Mouse (Mus musculus) right cerebral cortex, postnatal 4 days (tissue): Measurements from ENCODE around the gene Dlg2.
A peak's percentile ranks its signal among the peaks of the same experiment; 100 is the strongest.

ENCODE experiments used
- DNase-seq: peaks from one replicate; pipeline ENCODE4 v3.0.0-alpha.2; 2022

The Dlg2 gene

GRCm38 (mm10) chr7:91311177-91311576, 834.7 kb downstream of the Dlg2 start:
- no peak for DNase-seq

GRCm38 (mm10) chr7:91345073-91345472, 868.6 kb downstream of the Dlg2 start:
- no peak for DNase-seq

- no peak for DNase-seq
Observed at GRCm38 (mm10) chr7:91369821-91370321, 893.4 kb downstream of the Dlg2 start.

- DNase-seq, result no peak
Observed at GRCm38 (mm10) chr7:91382281-91382680, 905.8 kb downstream of the Dlg2 start.

GRCm38 (mm10) chr7:91383873-91384272, 907.4 kb downstream of the Dlg2 start:
- DNase-seq, result no peak

GRCm38 (mm10) chr7:91389272-91389671, 912.8 kb downstream of the Dlg2 start:
- no peak for DNase-seq

- DNase-seq, result no peak
Observed at GRCm38 (mm10) chr7:91397827-91398226, 921.4 kb downstream of the Dlg2 start.

- no peak for DNase-seq
Observed at GRCm38 (mm10) chr7:91412109-91412508, 935.6 kb downstream of the Dlg2 start.

GRCm38 (mm10) chr7:91414150-91414549, 937.7 kb downstream of the Dlg2 start:
- no peak for DNase-seq

GRCm38 (mm10) chr7:91414749-91415148, 938.3 kb downstream of the Dlg2 start:
- no peak for DNase-seq

GRCm38 (mm10) chr7:91420215-91420614, 943.7 kb downstream of the Dlg2 start:
- no peak for DNase-seq

GRCm38 (mm10) chr7:91423784-91424183, 947.3 kb downstream of the Dlg2 start:
- DNase-seq, result no peak

- DNase-seq, result no peak
Observed at GRCm38 (mm10) chr7:91429712-91430275, 953.3 kb downstream of the Dlg2 start.

- peak; percentile 52 for DNase-seq
Observed at GRCm38 (mm10) chr7:91431594-91432240, 955.2 kb downstream of the Dlg2 start.

- no peak for DNase-seq
Observed at GRCm38 (mm10) chr7:91432563-91432962, 956.1 kb downstream of the Dlg2 start.

GRCm38 (mm10) chr7:91434739-91435138, 958.3 kb downstream of the Dlg2 start:
- no peak for DNase-seq

- no peak for DNase-seq
Observed at GRCm38 (mm10) chr7:91440326-91440725, 963.9 kb downstream of the Dlg2 start.

- DNase-seq, result peak; percentile 11
Observed at GRCm38 (mm10) chr7:91442447-91443376, 966.2 kb downstream of the Dlg2 start.

GRCm38 (mm10) chr7:91443377-91443714, 966.9 kb downstream of the Dlg2 start:
- DNase-seq, result no peak

GRCm38 (mm10) chr7:91443913-91444312, 967.4 kb downstream of the Dlg2 start:
- DNase-seq, result no peak

GRCm38 (mm10) chr7:91444728-91445127, 968.3 kb downstream of the Dlg2 start:
- no peak for DNase-seq

- DNase-seq, result no peak
Observed at GRCm38 (mm10) chr7:91456796-91457195, 980.3 kb downstream of the Dlg2 start.

- peak; percentile 62 for DNase-seq
Observed at GRCm38 (mm10) chr7:91457207-91457606, 980.7 kb downstream of the Dlg2 start.

- no peak for DNase-seq
Observed at GRCm38 (mm10) chr7:91461352-91461751, 984.9 kb downstream of the Dlg2 start.
